Mouse (Mus musculus): ENCODE measurements around the gene Tfb2m.

The Tfb2m gene

DNA sequence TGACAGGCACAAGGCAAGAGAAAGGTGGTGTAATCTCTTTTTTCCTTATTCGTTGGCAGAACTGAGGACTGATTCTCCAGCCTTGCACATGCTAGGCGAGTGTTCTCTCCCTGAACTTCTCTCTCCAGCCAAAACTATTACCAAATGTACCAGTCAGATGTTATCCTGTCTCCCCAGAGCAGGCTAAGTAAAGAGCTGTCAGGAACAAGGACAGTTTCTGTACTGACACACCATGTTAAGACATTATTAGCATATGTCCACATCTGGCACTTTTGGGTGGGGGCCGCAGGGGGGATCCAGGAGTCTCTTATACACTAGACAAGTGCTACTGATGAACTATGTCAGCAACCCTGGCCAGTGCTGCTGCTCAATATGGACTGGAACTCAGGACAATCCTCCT is 10.9 kb upstream of the Tfb2m start:
- no peak for DNase-seq

DNA sequence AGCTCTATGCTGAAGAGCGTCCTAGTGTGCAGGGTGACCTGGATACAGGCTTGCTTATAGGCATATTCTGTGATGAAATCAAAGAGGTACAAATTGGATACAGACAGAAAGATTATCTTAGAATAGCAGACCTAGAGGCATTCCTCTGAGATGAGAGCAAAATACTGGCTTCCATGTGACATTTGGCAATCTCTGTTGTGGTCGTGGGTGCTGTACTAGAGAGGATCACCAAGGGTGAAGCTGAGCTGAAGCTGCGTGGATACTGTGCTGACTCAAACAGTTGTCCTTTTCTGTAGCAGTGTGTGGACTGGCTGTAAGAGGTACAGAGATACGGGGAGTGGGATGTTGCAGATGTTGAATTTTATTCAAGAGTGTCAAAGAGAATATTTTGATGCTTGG is 7.9 kb upstream of the Tfb2m start:
- DNase-seq, result no peak

DNA sequence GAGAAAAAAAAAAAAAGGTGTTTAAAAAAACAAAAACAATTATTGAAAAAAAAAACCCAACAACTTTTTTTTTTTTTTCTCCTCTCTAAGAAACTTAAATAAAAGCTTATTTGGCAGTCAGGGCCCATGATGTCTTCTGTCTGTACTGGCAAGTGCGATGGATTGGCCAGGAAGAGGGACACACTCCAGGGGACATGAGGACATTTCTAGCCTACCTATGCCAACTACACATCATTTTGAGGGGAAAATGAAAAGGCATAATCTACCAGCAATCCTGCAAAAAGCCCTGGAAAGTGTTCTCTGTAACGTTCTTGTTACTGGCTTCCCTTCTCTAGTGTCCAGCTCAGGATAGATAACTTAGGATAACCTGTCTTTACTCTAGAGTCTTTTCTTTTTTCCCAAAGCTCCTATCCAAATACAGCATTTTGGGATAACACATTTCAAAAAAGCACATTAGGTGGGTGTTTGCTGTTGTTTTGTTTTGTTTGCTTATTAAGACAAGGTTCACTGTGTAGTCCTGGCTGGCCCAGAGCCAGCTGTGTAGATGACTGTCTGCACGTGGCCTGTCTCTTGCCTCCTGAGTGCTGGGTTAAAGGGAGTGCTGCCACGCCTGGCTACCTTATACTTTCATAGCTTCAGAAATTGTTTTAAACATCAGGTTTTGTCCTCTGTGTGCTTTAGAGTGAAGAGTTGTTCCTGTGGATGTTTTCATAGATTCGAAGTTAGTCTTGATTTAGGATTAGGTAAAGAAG is 7.3 kb upstream of the Tfb2m start:
- DNase-seq, result no peak

DNA sequence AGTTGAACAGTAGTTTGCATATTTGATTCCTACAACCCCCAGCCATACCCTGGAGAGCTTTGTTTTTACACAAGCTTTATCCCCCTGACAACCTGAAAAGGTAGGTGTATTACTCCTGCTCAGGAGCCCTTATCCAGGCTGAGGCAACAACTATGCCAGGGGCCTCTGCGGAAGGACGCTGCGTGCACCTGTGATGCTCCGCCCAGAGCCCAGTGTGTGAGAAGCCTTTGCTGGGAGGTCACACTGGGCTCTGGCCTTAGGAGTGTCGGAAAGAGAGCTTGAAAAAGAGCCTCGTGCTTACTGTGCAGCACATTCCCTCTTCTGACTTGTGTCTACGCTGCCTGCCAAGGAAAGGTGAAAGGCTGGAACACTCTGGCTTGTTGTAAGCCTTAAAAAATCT is 6.7 kb upstream of the Tfb2m start:
- peak; percentile 72 for DNase-seq

DNA sequence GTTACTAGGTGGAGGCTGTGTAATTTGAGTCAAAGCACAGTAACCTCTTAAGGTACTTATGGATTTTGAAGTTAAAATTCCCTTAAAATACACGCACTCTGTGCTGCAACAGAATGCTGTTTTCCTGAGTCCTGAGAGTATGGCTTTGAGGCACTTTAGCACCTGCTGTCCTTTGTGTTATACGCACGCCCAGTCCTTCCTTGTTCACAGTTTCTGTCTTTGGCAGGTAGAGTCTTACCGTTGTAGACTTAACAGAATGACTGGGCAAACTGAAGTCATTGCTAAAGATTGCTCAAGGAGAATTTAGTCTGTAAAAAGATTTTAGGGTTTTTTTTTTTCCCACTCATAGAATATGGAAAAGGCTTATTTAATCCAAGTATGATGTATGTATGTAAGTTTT is 5.9 kb upstream of the Tfb2m start:
- no peak for DNase-seq

DNA sequence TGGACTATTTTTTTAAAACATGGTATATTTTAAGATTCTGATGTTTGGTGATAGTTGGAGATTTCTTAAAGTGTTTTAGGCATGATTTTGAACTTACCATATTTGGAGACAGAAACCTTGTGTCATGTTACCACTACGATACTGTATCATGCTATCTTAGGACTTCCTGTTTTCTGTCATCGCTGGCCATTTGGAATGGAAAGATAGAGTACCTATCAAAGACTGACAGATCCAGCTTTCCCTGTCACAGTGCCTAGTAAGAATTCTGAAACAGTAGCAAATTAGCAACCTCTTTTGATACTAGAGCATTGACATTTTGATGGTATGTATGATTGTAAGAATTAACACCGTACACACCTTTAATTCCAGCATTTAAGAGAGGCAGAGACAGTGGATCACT is 5.3 kb upstream of the Tfb2m start:
- DNase-seq, result peak; percentile 25

DNA sequence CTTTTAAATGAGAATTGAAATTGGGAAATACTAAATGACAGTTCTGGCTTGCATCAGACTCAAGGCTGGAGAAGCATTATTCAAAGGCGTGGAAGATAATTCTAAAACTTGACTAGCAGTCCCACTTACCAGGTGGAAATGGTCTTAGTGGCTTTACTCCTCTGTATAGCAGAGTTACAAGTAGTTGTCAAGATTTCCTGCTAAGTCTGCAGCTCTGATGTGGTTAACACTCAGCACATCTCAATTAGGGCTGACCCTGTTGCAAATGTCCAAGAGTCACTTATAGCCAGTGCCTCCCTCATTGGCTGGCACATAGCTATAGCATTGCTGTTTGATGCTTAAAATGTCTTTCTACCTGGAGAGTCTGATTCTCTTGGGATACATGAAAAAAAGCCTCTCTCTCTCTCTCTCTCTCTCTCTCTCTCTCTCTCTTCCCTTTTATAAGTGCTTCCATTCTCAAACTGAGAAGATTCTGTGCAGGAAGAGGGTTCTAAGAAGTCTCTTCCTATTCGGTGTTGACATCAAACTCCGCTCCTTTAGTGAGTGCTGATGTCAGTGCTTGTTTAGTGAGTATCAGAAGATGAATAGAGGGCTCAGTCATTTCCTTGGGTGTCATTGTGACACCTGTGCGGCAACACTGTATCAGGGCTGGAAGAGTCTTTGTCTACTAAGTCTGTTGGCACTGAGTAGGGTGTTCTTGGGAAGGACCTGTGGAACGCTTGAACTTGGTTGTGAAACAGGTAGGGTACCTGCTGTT is 3.1 kb upstream of the Tfb2m start:
- DNase-seq, result no peak

DNA sequence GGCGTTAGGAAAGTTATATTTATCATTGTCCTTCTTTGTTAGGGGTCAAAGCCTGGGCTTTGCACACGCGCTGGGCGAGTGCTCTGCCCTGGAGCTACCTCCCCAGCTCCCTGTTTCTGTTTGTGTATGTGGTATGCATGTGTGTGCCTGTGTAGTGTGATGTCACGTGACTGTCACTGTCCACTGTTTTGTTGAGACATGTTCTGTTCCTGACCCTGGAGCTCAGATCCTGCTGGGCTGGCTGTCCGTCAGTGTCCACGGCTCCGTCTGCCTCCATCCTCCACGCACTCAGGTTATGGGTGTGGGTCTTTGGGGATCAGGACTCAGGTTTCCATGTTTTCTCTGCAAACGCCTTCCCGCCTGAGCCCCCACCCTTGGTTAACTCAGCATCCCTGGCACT is 2.2 kb upstream of the Tfb2m start:
- DNase-seq, result no peak

DNA sequence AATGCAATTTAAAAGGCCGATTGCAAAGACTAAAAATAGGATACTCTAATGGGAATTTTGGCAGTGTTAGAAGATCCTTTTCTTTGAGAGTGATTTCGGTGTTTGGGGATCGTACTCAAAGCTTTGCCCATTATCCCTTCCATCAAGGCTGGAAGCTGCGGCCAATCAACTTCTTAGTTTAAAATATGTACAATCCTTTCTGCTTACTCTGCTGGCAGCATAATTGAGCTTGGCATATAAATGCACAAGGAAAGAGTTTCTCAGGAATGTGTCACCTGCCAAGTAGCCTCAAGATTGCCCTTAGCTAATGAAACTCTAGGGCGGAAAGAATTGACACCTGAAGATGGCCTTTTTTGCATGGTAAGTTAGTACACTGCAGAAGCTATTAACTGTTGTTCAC is 1.1 kb upstream of the Tfb2m start:
- DNase-seq, result peak; percentile 25

DNA sequence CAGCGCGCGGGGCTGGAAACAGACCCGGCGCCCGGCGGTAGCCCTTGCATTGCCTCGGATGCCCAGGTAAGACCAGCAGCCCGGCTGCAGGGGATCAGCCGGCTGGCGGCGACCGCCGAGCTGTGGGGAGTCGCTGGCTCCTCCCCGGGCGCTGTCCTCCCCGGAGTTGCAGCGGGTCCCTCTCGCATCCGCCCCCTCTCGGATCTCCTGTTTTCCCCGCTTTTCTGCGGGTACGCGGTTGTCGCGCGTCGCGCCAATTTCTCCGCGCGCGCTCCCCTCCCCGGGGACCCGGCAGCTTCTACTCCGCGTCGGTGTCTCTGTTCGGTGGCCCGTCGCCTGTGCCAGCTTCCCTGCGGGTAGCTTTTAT is 467 bp upstream of the Tfb2m start:
- DNase-seq, result no peak

DNA sequence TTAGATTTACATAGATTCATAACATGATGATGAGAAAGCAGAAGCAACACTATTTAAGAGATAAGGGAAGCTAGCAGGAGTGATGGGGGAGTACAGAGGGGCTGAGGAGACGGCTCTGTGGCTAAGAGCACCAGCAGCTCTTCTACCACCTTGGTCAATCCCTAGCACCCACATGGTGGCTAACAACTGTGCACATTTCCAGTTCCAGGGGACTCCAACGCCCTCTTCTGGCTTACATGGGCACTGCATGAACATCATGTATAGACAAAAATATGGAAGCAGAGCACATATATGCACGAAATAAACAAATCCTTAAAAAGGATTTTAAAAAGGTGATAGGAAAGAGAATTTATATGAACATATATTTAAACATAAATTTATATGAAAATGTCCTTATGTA is 4.6 kb downstream of the Tfb2m start:
- DNase-seq, result peak; percentile 15

DNA sequence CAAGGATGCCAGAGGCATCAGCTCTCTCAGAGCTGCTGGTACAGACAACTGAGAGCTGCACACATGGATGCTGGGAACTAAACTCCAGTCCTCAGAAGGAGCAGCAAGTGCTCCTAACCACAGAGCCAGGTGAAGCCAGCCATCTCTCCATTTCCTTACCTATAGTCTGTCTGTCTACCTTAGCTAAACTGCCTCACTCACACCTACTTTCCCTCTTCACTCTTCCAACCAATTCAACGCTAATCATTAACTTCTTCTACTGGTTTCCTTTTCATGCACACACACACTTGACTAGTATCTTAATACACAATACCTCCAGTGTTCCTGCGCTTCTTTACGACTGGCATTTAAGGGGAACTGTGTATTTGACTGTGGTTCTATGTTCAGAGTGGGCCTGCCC is 6.2 kb downstream of the Tfb2m start:
- DNase-seq, result no peak

DNA sequence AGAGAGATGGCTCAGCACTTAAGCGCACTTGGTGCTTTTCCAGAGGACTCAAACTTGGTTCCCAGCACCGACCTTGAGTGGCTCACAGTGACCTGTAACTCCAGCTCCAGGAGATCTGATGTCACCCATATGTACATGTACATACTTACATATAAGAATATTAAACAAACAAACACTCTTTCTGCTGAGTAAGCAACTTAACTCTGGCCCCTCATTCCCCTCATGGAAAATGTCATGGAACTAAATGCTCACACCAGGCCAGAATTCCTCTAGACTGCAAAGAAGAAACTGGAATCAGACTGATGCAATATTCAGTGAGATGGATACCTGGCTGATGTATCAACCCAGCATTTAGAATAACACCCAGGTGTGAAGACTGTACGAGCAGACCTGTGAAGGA is 7.0 kb downstream of the Tfb2m start:
- no peak for DNase-seq

DNA sequence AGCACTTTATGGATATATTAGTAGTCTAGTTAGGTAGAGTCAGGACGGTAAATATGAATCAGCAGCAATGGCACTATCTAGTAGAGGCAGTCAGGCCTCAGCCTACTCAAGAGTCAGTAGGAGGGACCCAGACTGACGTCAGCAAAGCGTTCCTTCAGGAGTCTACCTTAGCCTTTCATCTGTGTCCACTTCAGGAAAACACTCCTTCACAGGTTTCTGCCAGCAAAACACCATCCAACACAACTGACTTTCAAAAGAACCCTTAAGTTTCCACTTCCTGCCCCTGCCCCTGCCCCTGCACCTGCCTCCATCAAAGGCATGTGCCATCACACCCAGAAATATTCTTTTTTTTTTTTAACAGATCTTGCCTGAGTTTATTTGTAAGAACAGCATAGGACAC is 26.2 kb downstream of the Tfb2m start:
- no peak for DNase-seq

DNA sequence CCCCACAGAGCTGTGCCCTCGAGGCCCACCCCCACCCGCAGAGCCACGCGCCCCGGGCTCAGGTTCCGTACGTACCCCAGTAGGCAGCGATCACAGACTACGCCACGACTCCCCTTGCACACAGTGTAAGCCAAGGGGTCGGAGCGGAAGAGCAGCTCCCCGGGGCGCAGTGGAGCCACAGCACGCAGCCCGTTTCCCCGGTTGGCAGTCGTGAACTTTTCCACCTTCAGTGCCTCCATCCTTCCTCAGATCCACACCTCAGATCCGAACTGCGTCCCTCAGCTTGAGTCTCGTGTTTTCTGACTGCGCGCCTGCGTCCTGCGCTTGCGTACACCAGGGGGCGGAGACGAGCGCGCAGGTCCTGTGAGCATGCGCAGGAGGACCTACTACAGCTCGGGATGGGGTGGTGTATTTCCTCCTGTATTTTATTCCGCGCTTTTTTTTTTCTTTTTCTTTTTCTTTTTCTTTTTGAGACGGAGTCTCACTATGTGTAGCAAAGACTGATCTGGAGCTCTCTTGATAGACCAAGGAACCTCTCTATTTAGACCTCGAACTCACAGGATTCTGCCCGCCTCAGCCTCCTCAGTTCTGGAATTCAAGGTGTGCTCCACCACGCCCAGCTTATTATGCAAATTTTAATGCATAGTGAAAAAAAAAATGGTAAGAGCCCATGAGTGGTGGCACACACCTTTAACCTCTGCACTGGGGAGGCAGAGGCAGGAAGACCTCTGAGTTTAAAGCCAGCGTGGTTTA is 28.2 kb downstream of the Tfb2m start, which contains the start of gene Smyd3:
Gene Smyd3, minus strand, starts transcription at position 329 of the 753 bp plus-strand sequence.
- peak; percentile 90 for DNase-seq

DNA sequence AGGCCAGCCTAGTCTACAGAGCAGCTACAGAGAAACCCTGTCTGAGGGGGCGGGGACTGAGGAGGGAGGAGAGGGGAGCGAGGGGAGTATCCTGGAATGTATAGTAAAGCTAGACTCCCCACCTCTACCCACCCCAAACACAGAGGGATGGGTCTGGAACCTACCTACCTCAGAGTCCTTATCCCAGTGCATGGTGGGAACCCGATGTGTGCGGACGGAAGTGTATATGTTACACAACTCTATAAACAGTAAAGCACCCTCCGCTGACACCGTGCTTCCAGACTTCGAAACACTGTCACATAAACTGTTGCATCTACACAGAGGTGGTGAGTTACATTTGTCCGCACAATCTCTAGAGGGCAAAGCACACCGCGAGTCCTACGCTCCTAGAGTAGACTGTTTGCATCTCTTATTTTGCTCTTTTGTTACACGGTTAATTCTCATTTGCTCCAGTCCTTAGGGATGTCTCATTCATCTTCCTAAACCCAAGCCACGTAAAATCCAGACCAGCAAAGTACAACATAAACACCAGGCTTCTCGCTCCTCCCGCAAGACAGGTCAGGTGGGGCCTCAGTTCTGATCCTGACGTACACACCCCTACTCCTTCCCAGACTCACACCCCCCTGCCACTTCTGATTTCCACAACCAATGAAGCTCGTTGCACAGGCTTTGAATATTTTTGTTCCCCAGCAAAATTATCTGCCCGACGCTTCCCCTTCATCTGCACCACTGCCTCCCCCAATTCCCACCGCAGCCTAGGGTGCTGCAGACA is 28.9 kb downstream of the Tfb2m start:
- peak; percentile 55 for DNase-seq

DNA sequence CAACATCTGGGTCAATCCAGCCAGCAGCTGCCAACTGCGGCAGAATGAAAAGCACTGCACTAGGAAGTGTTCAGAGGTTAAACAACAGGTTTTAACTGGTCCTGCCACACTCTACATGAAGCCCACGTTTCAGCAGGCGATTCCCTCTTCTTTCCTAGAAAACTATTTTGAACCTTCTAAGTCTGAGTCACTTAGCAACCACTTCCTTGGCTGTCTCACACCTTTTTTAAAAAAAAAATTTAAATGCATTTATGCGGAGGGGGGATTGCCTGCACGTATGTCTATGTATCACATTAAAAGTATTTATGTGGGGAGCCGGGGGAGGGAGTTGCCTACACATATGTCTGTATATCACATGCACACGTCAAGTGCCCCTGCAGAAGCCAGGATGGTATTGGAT is 34.2 kb downstream of the Tfb2m start:
- no peak for DNase-seq

DNA sequence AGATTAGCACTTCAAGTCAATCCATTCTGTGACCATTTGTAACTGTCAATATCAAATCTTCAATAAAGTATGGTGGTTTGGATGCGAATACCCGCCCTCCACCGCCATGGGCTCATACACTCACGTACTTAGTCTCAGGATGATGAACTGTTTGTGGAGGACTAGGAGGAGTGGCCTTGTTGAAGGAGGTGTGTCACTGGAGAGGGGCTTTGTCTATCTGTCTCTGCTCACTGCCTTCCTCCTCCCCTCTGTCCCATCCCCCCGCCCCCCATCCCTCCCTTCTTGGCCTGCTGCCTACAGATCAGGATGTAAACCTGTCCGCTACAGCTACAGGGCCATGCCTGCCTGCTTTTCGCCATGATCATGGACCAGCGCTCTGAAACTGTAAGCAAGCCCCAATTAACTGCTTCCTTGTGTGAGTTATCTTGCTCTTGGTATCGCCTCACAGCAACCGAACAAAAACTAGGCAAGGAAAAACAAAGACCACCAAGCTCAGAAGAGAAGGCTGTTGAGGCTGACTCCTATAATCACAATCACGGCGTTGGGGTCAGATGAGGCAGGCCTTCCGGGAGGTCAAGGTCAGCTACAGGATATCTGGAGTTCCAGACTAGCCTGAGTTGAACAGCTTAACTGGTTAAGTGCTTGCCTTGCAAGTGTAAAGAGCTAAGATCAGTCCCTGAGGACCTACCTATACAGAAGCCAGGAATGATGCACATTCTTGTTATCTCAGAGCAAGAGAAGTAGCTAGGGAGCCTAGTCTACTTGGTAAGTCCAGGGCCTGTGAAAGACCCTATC is 35.3 kb downstream of the Tfb2m start:
- DNase-seq, result no peak

DNA sequence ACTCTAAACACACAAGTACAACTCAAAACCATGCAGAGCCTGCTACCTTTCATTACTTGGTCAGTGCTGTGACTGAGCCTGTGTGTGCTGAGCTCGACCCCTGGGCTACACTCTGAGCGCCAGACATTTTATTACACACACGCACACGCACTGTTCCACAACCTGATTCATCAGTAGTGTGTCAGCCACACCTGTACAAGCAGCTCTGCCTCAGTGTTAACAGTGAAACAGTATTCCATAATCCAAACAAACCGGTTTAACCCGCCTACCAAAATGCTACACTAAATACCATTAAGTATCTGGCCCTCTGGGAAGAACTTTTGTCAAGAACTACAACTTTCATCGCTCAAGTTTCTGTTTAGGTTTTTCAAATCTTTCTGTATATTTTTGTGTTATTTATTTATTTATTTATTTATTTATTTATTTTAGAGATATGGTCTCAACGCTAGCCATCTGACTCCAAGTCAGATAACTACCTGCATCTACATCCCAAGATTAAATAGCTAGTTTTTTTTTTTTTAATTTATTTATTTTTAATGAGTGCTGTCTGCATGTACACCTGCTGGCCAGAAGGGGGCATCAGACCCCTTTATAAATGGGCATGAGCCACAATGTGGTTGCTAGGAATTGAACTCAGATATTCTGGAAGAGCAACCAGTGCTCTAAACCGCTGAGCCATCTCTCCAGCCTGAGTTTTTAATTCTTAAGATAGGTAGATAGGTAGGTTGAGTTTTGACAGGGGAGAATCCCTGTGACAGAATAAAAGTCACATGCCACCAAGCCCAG is 39.3 kb downstream of the Tfb2m start:
- DNase-seq, result peak; percentile 48

DNA sequence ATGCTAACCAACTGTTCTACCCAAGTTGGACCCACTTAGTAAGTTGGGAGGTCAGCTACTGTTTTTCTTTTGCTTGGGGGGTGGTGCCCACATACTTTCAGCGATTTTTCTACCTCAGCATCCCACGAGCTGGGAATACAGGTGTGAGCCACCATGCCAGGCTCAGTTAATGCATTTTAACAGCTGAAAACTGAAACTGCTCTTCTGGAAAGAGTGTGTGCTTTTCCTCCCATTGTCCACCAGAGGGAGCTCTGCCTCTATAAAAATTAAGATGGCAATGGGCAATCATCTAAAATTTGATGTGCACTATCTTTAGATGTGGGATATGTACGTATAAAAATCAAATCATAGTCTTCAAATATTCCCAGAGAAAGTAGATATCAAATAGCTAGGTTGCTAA is 43.5 kb downstream of the Tfb2m start:
- DNase-seq, result no peak

DNA sequence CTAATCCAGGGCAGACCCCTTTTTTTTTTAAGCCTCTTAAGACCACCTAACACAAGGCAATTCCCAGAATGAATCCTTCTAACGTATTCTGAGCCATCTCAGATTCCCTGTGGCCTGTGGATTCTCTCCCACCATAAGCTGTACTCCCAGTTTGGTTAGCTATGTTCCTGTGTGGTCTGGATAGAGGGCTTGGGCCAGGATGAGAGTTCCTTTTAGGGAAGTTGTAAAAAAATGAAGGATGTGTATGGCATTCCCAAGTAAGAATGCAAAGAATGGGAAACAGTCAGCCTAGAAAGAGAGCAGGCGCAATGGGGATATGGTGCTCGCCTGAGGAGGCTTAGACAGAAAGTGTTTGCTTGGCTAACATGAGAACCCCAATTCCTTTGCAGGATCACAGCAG is 46.8 kb downstream of the Tfb2m start:
- DNase-seq, result no peak
